Mouse (Mus musculus): Measurements from ENCODE around the gene Spata31d1d.
"Not testable (repeated sequence)": the region's sequence is repeated elsewhere in the genome, so short reads cannot be mapped to it uniquely, and the experiment has no call there.

Spata31d1d gene

DNA sequence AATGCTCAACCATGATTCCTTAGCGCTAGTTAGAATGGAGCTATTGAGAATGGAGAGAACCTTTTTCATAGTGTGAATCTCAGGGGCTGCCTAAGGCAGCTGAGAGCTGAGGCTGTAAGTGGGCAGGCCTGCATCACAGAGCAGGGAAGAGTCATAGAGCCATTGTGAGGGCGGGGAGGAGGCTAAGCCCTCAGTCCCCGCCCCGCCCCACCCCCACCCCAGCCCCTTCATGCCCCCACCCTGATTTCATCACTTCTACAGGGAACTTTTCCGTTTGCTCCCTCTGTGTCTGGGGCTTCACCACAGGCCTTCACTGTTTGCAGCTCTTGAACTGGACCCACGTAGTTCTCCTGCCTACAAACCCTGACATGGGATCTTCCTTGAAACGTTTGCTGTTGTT, at the start of gene Spata31d1d:
Gene Spata31d1d, minus strand, starts transcription at position 101 of the 400 bp plus-strand sequence.
- no peak for DNase-seq (ENCODE audit: low spot score in 2 of 2)

- not testable (repeated sequence) for DNase-seq (ENCODE audit: low spot score in 2 of 2)
Measured at GRCm38 (mm10) chr13:59779744-59780264, 48.3 kb upstream of the Spata31d1d start.

DNA sequence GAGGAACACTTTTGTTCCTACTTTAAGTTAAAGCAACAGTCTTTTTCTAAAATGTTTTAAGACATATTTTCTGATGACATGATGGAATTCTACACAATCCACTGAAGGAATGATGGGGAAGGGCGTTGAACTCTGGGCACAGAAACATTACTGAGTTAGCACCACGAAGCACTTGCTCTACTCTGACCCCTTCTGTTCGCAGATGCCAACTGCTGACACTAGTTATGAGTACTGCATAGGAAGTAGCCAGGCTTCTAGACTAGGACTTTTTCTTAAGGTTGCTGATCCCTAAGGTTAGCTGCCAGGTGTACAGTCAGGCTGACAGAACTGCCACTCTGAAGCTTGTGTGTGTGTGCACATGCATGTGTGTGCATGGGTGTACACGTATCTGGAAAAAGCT, 47.7 kb upstream of the Spata31d1d start:
- DNase-seq (ENCODE audit: low spot score in 2 of 2): no peak

DNA sequence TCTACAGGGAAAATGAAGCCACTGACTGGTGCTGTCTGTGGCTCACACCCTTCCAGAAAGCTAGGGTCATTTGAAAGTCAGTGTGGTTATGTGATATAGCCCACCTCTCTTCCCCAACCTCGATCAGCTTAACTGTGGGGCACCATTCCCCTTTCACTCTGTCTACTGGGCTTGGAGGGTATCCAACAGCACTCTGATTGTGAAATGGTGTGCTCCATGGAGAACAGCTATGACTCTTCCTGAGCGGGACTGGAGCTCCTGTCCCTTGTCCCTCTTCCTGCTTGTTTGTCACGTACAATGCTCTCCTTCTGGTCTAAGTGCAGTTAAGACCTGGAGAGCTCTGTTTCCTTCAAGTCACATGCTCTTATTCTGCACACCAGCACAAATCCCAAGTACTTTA, 43.6 kb upstream of the Spata31d1d start:
- DNase-seq (ENCODE audit: low spot score in 2 of 2): no peak

- peak; percentile 78 to 85 for DNase-seq (ENCODE audit: low spot score in 2 of 2)
Measured at GRCm38 (mm10) chr13:59771257-59771656, 39.7 kb upstream of the Spata31d1d start.

DNA sequence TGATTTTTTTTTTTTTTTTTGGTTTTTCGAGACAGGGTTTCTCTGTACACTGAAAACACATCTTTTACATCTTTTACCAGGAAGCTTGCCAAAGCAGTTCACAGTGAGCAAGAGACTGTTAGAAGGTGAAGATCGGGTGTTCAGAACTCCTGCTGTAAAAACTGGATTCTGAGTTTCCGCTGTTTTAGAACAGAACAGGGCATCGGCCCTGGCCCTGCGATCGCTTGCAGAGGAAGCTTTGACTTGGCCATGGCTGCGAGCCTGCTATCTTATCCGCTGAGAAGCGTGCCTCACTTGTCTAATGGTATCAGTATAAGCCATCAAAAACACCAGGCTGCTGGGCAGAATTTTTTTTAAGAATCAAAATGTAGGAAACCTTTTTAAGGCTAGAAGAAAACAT, 39.3 kb upstream of the Spata31d1d start:
- peak in 1 of 2 experiments; percentile 33 for DNase-seq (ENCODE audit: low spot score in 2 of 2)

DNA sequence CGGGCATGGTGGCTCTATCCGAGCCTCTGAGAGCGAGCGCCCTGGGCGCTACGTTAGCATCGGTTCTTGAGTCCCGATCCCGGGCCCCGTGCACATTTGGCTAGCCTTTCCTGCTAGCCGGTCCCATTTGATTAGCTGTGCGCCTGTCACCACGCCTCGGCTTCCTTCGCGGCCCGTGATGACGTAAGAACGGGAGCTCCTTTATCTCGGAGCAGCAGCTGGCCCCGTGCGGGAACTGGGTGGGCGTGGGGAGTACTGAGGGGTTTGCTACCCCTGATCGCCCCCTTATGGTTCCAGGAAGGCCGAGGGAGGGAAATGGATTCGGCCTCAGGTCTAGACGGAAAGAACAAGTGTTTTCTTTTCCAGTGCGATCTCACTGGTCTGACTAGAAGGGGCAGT, 38.6 kb upstream of the Spata31d1d start:
- DNase-seq (ENCODE audit: low spot score in 2 of 2): peak; percentile 94 to 95

DNA sequence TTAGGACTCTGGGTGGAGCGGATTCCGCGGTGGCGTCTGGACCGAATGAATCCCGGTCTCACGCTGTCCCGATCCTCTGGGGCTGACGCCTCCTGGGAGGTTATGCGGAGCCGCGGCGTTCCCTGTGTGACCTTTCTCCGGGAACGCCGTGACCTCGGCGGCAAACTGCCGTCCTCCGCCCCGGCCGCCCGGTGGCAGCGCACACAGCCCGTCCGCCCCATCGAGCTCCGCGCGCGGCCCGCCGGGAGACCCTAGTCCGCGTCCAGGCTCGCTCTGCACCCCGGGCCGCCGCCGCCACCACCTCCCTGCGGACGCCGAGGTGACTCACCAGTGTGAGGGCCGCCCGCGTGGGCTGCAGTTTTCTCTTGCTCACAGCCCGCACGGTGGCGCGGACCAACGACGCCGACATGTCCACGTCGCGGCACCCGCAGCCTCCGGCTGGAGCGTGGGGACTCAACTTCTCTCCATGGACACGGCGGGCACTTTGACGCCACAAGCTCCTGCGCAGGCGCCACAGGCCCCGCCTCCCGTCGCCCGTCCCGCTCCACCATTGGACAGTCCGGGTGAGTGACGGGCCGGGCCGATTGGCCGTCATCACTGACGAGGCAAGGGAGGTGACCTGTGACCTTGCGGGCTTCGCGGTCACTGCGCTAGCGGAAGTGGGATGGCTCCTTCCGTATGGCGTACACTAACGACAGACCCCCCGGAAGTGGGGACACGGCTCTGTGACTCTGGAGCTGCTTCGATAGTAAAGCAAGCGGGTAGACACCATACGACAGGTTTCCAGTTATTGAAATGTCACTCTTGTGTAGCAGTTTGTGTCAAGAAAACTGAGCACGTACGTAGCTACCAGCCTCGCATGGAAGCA, 38.0 kb upstream of the Spata31d1d start, which contains the start of gene Isca1:
Gene Isca1, minus strand, starts transcription at position 515 of the 868 bp plus-strand sequence.
- DNase-seq (ENCODE audit: low spot score in 2 of 2): peak; percentile 99 to 100

- DNase-seq (ENCODE audit: low spot score in 2 of 2): peak in 1 of 2 experiments; percentile 25
Measured at GRCm38 (mm10) chr13:59768531-59768930, 37.0 kb upstream of the Spata31d1d start.

- DNase-seq (ENCODE audit: low spot score in 2 of 2): no peak
Measured at GRCm38 (mm10) chr13:59766786-59767515, 35.4 kb upstream of the Spata31d1d start.

DNA sequence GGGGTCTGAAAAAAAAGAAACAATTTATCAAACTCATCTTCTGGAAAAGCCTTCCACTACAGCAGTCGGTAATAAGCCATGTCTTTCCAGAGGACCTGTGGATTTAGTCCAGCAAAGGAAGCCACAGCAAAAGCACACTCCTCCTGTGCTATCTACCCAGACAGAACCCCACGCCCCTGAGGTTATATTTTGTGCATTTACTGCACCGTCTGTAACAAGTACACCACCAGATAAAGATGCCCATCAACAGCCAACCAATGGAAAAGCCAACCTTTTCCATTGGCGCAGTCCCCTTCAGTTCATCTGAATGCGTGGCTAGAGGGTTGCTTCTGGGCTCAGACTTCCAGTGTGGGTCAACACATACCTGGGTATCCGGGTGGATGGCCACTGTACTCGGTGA, 31.2 kb upstream of the Spata31d1d start:
- DNase-seq (ENCODE audit: low spot score in 2 of 2): peak in 1 of 2 experiments; percentile 45

GRCm38 (mm10) chr13:59756906-59757305, 25.4 kb upstream of the Spata31d1d start:
- DNase-seq (ENCODE audit: low spot score in 2 of 2): no peak

GRCm38 (mm10) chr13:59750310-59750709, 18.8 kb upstream of the Spata31d1d start:
- no peak for DNase-seq (ENCODE audit: low spot score in 2 of 2)

DNA sequence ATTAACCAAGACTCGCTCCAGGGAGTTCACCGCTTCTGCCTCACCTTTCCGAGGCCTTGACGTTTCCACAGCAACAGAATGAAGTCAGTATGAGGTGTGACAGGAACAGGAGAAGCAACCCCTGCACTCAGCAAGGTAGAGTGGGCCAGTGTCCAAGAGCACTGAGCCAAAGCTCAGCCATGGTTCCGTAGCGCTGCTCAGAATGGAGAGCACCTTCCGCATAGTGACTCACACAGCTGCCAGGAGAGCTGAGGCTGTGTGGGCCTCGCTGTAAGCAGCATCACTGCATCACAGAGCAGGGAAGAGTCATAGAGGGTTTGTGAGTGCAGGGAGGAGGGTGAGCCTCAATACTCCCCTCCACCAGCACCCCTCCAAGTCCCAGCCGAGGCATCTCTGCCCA, 15.2 kb upstream of the Spata31d1d start, which contains the start of gene 1700014D04Rik:
Gene 1700014D04Rik, minus strand, starts transcription at position 42 of the 400 bp plus-strand sequence.
- no peak for DNase-seq (ENCODE audit: low spot score in 2 of 2)

- no peak for DNase-seq (ENCODE audit: low spot score in 2 of 2)
Measured at GRCm38 (mm10) chr13:59746164-59746563, 14.6 kb upstream of the Spata31d1d start.

DNA sequence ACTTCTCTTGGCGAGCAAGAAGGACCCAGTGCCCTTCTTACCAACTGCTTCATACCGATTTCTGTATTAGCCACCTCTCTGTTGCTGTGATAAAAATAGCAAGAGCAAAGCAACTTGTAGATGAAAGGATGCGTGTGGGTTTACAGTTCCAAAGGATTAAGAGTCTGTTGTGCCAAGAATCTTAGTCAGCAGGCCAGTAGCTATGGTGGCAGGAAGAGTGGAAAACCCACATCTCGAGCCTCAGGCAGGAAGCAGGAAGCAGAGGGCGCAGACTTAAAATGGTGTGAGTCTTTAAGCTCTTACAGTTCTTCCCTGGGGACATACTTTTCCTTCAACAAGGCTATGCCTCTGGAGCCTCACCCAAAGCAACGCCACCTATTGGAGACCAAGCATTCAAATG, 13.9 kb upstream of the Spata31d1d start:
- no peak for DNase-seq (ENCODE audit: low spot score in 2 of 2)

- peak; percentile 50 to 77 for DNase-seq (ENCODE audit: low spot score in 2 of 2)
Measured at GRCm38 (mm10) chr13:59741697-59742096, 10.1 kb upstream of the Spata31d1d start.

DNA sequence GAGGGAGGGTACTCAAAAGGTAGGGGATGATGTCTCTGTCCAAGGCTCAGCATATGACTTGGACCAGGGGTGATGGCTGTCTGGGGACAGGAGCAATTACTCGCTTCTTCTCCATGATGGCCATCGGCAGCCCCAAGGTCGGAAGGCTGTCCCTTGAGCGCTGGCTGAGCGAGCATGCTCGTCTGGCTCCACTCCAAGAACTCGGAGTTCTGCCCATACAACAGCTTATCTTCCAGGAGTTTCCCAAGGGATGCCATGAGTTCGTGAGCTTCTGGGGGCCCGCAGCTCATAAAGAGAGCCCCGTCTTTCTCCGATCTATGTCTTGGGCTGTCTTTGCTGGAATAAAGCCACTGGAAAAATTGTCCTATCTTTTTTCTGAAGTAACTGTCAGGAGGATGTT, 9.5 kb upstream of the Spata31d1d start:
- DNase-seq (ENCODE audit: low spot score in 2 of 2): no peak

- peak in 1 of 2 experiments; percentile 50 for DNase-seq (ENCODE audit: low spot score in 2 of 2)
Measured at GRCm38 (mm10) chr13:59739397-59739796, 7.8 kb upstream of the Spata31d1d start.

- DNase-seq (ENCODE audit: low spot score in 2 of 2): no peak
Measured at GRCm38 (mm10) chr13:59738455-59738854, 6.9 kb upstream of the Spata31d1d start.

- DNase-seq (ENCODE audit: low spot score in 2 of 2): no peak
Measured at GRCm38 (mm10) chr13:59735190-59735589, 3.6 kb upstream of the Spata31d1d start.

- DNase-seq (ENCODE audit: low spot score in 2 of 2): peak in 1 of 2 experiments; percentile 53
Measured at GRCm38 (mm10) chr13:59734347-59734746, 2.8 kb upstream of the Spata31d1d start.

Data from spleen, postnatal 4 days (tissue).